Mouse (Mus musculus) adrenal gland, postnatal 36 days (tissue): ENCODE results near the gene Fam107b. TPM values are rescaled to one million over a fixed set of nuclear protein-coding genes. Genes with fewer than 3 reads are reported as not detected.
A peak's percentile ranks its signal among the peaks of the same experiment; 100 is the strongest.

Experiments
- DNase-seq, 2 experiments: peaks; one replicate each; pipeline ENCODE4 v3.0.0; 2021; ENCODE audit warnings: mixed read lengths in 1 of 2
- total RNA-seq, 2 experiments: library from RNA; stranded (reverse); gene quantifications; 2 replicates each; pipeline ENCODE4 v1.2.3; 2021

Gene Fam107b
- total RNA-seq, 2 experiments from 2014 or later = 11.0 to 14.2 TPM

GRCm38 (mm10) chr2:3739351-3739961 is 169.2 kb downstream of the Fam107b start:
- no peak for DNase-seq

GRCm38 (mm10) chr2:3740256-3740655 is 170.0 kb downstream of the Fam107b start:
- no peak for DNase-seq

GRCm38 (mm10) chr2:3740670-3741069 is 170.4 kb downstream of the Fam107b start:
- DNase-seq = no peak

GRCm38 (mm10) chr2:3742519-3742918 is 172.2 kb downstream of the Fam107b start:
- no peak for DNase-seq

GRCm38 (mm10) chr2:3745041-3745440 is 174.8 kb downstream of the Fam107b start:
- DNase-seq = no peak

DNA sequence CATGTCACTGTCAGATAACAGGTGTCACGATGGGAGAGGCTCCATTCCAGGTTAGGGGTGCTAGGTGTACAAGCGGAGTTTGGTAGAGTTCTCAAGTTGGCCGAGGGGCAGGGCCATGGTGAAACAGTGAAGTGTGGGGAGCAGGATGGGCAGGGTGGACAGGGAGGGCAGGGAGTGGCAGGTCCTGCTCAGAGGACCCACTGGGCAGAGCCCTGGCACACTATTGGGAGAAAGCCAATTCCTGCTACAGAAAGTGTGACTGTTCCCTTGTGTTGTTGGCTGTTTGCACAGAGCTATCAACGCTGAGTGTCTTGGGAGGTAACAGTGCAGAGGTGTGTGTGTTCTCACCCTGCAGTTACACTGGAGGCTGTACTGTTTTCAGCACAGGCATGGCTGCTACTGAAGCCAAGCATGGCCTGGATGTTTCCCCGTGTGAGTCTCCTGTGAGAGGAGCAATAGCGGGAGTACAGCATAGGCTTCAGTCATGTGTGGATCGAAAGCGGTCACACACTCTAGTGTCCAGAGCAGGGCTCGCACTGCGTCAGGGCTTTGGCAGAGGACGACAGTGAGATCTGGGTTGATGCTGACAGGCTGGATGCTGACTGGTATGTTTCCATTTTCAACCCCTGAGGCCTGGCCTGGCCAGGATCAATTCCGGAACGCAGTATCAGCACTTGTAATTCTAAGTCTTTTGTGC is 175.8 kb downstream of the Fam107b start:
- no peak for DNase-seq

GRCm38 (mm10) chr2:3748714-3749503 is 178.6 kb downstream of the Fam107b start:
- peak in 1 of 2 experiments; percentile 41 for DNase-seq

- no peak for DNase-seq
These were observed 179.3 kb downstream of the Fam107b start for GRCm38 (mm10) chr2:3749504-3750024.

DNA sequence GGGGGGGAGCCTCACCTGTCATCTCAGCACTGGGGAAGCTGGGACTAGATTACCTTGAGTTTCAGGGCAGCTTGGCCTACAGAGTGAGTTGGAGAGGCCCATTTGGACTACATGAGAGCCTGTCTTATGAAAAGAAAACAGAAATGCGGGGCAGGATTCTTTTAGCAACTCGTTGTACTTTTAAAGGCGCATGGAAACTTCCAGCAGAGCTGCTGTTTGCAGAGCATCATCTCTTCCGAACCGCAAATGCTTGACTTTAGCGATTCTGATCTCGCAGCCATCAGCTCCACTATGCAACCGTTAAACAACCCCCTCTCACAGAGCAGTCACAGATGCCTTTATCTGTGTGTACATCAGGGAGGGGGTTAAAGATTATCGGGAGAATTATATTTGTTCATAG is 179.8 kb downstream of the Fam107b start:
- DNase-seq = no peak

DNA sequence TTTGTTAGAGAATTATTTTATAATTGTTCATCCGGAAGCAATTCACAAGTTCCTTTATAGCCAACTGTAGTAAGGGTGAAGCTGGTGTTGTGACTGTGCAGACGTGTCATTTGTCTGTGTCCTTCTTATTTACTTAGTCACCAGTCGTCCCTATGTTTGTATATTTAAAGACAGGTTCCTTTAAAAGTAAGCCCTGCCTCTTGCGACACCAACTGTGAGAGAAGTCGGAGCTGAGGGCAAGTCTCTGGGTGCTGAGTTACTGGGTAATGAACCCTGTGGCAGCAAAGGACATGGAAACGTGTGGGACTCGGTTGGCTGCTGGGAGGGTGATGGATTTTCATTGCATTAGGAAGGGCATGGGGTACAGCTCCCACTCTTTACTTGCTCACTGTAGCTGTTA is 182.1 kb downstream of the Fam107b start:
- no peak for DNase-seq

DNA sequence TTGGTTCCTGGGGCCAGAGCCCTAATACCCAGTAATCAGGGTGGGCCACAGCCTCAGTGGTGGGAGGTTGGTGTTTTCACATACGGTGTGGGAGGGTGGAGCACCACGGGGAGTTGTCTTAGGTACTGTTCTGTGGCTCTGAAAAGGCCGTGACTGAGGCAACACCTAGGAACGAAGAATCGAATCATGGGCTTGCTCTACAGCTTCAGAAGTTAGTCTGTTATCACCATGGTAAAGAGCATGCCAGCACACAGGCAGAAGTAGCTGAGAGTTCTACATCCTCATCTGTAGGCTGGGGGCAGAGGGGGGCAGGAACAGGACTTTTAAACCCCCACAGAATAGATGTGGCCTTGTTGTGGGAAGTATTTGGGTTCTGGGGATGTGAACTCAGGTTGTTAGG is 182.6 kb downstream of the Fam107b start:
- no peak for DNase-seq

DNA sequence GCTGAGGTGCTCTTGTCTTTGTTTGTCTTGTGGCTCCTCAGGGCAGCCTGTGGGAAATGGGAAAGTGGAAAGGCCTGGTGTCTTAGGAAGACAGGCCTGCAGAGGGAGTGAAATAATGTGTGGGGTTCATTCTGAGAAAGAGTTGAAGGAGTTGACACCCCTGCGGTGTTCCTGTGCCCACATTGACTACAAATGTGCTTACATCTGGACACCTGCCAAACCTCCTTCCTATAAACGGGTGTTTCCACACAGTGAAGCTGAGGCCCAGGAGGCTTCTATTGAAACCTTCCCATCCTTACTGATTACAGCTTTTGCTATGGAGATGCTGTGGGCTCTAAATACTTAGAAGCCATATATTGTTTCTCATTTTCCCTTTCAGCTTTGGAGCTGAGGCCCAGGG is 183.5 kb downstream of the Fam107b start:
- DNase-seq = no peak

DNA sequence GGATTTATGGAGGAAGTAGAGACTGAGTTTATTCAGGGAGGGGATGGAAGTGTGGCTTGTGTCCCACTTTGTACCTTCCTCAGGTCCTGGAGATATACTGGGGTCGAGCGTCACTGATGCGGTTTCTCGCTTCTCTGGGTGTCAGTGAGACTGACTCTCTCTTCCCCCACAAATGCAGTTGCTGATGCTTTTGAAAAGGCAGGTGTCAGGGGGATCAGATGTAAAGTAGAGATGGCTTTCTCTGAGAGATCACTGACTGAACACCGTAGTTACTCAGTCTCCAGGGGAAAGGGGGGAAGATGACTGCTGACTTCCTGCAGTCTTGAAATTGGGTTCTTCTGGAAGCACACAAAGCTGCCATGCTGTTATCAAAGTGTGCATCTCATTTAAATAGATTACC is 185.6 kb downstream of the Fam107b start:
- DNase-seq = no peak

GRCm38 (mm10) chr2:3758406-3758805 is 188.1 kb downstream of the Fam107b start:
- DNase-seq = no peak

DNA sequence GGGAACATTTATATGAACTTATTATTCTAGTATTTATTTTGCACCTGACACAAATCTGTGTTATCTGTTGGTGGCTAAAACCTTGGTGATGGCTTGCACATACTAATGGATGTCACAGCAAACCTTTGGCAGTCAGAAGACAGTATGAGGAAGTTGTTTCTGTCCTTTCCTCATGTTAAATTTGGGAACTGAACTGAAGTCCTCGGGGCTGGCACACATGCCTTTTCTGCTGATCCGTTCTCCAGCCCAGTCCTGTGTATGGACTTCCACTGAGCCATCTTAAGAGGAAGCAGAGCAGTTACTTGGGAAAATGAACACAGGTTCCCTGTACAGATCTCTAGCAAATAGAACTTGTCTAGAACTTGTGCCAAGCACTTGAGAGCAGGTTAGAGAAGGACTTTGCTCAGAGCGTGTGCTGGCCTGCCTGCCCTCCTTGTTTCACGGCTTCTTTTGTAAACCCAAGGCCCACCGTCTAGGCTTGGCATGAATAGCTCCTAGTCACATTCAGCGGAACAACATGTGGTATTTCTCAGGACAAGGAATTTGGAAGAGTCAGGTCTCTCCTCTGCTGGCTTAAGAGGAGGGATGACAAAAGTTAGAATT is 190.0 kb downstream of the Fam107b start:
- DNase-seq = no peak

DNA sequence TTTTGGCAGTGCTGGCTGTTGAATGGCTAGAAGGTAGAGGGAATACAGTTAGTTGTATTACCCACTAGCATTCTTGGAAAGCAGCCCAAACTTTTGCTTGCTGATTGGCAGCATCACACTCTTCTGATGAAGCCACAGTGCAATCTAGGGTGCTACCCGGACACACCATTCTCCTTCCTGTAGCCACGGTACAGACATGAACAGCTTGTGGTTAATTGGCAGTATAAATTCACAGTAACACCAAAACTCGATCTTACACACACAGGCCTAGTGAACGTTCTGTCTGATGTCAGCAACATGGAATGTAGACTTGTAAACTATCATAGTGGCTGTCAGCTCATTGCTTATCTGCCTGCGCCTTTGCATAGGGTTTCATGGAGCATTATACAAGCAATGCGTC is 193.8 kb downstream of the Fam107b start:
- no peak for DNase-seq

DNA sequence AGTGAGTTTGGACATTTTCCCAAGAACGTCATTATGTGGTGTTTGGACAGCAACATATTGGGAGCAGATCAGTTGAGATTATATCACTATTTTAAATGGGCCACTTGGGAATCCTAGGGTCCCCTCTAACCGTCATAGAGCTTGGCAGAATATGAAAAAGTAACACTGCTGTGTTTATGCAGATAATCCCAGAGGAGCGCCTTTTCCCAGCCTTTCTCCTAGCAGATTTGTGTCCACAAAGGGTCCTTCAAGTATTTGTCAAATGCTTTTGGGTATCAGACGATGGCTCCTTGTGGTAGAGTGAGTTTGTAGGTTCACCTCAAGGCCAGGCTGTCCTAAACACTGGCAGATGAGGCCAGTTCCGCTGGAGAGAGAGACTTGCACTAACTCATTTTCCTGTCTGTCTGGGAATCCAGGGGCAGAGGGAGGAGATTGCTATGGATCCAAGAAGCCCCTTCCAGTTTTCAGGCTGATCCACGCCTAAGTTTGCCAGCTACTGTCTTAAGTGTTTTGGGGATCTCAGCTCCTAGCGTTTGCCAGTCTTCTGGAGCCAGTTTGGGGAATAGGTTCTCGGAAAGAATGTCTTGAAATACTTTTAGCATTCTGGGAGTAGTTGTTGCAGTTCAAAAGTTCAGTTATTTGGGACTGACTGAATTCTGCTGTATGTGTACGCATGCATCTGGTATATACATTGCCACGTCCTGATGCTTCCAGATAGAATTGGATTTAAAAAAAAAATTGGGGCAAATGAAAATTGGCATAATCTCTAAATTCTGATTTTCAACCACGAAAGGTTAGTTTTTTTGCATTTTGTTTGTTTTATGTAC is 195.9 kb downstream of the Fam107b start:
- no peak for DNase-seq

DNA sequence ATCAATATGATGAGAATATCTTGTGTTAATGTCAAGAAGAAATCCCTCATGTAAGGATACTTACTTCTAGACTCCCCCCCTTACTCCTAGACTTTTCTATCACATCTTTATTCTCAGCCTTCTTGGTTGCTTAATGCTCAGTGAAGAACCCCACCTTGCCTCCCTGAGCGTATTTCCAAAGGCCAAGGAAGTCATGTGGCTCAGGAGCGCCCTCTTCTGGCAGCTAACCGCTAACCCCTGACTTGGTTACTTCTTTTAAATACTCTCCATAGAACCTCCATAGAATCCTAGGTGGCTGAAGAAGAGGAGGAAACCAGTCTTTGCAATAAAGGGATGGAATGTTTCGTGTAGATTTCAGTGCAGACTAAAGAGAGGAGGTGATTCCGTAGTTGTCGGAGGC is 199.0 kb downstream of the Fam107b start:
- peak; percentile 76 to 84 for DNase-seq

- no peak for DNase-seq
These were observed 199.6 kb downstream of the Fam107b start for GRCm38 (mm10) chr2:3769786-3770318.

DNA sequence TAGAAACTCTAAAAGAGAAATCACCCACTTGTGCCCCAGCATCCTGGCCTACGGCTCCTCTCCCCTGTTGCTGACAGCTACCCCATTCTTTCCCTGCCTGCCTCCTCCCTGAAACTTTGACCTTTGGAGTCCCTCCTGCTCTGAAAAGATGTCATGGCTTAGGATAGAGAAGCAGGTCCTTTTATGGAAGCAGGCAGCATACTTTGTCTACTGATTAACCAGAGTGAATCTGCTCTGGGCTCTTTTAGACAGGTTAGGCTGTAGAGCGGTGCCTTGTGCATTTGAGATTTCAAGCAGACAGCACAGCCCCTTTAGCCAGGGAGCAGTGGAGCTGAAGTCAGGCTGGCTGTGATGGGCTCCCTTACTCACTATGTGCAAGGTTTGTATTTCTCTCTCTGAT is 200.1 kb downstream of the Fam107b start:
- DNase-seq = no peak

GRCm38 (mm10) chr2:3771483-3771882 is 201.2 kb downstream of the Fam107b start:
- no peak for DNase-seq
